Mouse (Mus musculus) heart, postnatal 0 days (tissue): ENCODE measurements at regions not wholly inside any gene's neighbourhood (a gene's known extent, or its start where the extent isn't known, plus 50 kb on each side); places are given as distances from the start of the nearest gene placed in this dataset.

Experiments
- CTCF ChIP-seq: IDR thresholded peaks from 2 replicates; pipeline ENCODE4 v1.5.1; 2016; ENCODE audit warnings: antibody characterized with exemption, control low read depth, low read depth
- EP300 ChIP-seq: IDR thresholded peaks from 2 replicates; pipeline ENCODE4 v1.6.1; 2016; ENCODE audit warnings: antibody characterized with exemption, low read depth

GRCm38 (mm10) chr15:72150581-72150980, 1683.8 kb upstream of the Gm6569 start:
- TF ChIP-seq CTCF (no peak), EP300 (no peak)
